Mouse (Mus musculus): ENCODE results near the gene Deaf1.

- TF ChIP-seq CTCF (IDR thresholded peaks at IDR 0.05; ENCODE audit: borderline replicate concordance, insufficient read depth, low read depth, low read length) (no peak), POLR2A (IDR thresholded peaks at IDR 0.05; ENCODE audit: borderline replicate concordance, insufficient read depth, low read length) (no peak)
These were observed 37.6 kb upstream of the Deaf1 start for GRCm38 (mm10) chr7:141365049-141365445.
